Mouse (Mus musculus) left cerebral cortex, postnatal 10 days (tissue): ENCODE results near the gene Mybbp1a. TPM values are rescaled to one million over a fixed set of nuclear protein-coding genes. Genes with fewer than 3 reads are reported as not detected.
A peak's percentile ranks its signal among the peaks of the same experiment; 100 is the strongest.
"Not testable (repeated sequence)": the region's sequence is repeated elsewhere in the genome, so short reads cannot be mapped to it uniquely, and the experiment has no call there.

Source experiments
- DNase-seq, 2 experiments: peaks; one replicate each; pipeline ENCODE4 v3.0.0; 2021 to 2022; ENCODE audit warnings: low spot score in 2 of 2, mixed read lengths in 1 of 2; ENCODE audit errors: extremely low spot score in 1 of 2
- intact Hi-C: fragments of 180-260 bp; cut with DNase I; formaldehyde crosslinking; loops from one replicate; pipeline ENCODE4 v1.15.1; 2025
- total RNA-seq, 2 experiments: library from RNA; stranded (reverse); gene quantifications; 2 replicates each; pipeline ENCODE4 v1.2.3; 2021

Mybbp1a gene
- total RNA-seq, 2 experiments from 2014 or later: 52.8 to 55.9 TPM

- intact Hi-C loops: no loop called here
- peak in 1 of 2 experiments; percentile 35 for DNase-seq
These were observed 6.0 kb upstream of the Mybbp1a start, which contains the start of gene Ggt6 for GRCm38 (mm10) chr11:72434963-72435693. Gene Ggt6 (plus strand): TSS chr11:72435526.

GRCm38 (mm10) chr11:72435694-72436045 is 5.5 kb upstream of the Mybbp1a start:
- intact Hi-C loops: no loop called here
- peak in 1 of 2 experiments; percentile 33 for DNase-seq

- intact Hi-C loops: no loop called here
- DNase-seq: peak in 1 of 2 experiments; percentile 77
These were observed 4.9 kb upstream of the Mybbp1a start for GRCm38 (mm10) chr11:72436271-72436670.

GRCm38 (mm10) chr11:72436756-72437650 is 4.2 kb upstream of the Mybbp1a start:
- DNase-seq: peak in 1 of 2 experiments; percentile 37
- intact Hi-C loops: no loop called here

- intact Hi-C loops: no loop called here
- peak in 1 of 2 experiments; percentile 18 for DNase-seq
These were observed 2.7 kb upstream of the Mybbp1a start for GRCm38 (mm10) chr11:72438411-72438810.

- DNase-seq, intact Hi-C loops: not testable (repeated sequence)
These were observed 574 bp upstream of the Mybbp1a start for GRCm38 (mm10) chr11:72440597-72440964.

GRCm38 (mm10) chr11:72446311-72447105 is 5.4 kb downstream of the Mybbp1a start:
- intact Hi-C loops: loop anchor here (5.0 kb wide), 1 partner anchor 116 kb away; no protein-coding TSS in a partner anchor
- DNase-seq: peak in 1 of 2 experiments; percentile 59

GRCm38 (mm10) chr11:72447475-72447874 is 6.3 kb downstream of the Mybbp1a start:
- DNase-seq: peak in 1 of 2 experiments; percentile 40
- intact Hi-C loops: loop anchor here (5.0 kb wide), 1 partner anchor 115 kb away; no protein-coding TSS in a partner anchor

GRCm38 (mm10) chr11:72452140-72452665 is 11.0 kb downstream of the Mybbp1a start:
- DNase-seq: no peak
- intact Hi-C loops: no loop called here

- no peak for DNase-seq
- intact Hi-C loops: no loop called here
These were observed 12.2 kb downstream of the Mybbp1a start for GRCm38 (mm10) chr11:72453105-72453953.

- DNase-seq: peak in 1 of 2 experiments; percentile 61
- intact Hi-C loops: no loop called here
These were observed 14.5 kb downstream of the Mybbp1a start for GRCm38 (mm10) chr11:72455694-72456093.

GRCm38 (mm10) chr11:72457995-72458496 is 16.9 kb downstream of the Mybbp1a start:
- intact Hi-C loops: no loop called here

GRCm38 (mm10) chr11:72458502-72458901 is 17.3 kb downstream of the Mybbp1a start:
- intact Hi-C loops: no loop called here
- no peak for DNase-seq

More at GRCm38 (mm10) chr11:72457995-72458496, 16.9 kb downstream of the Mybbp1a start:
- DNase-seq: peak in 1 of 2 experiments; percentile 74

- peak in 1 of 2 experiments; percentile 59 for DNase-seq
- intact Hi-C loops: no loop called here
These were observed 20.4 kb downstream of the Mybbp1a start for GRCm38 (mm10) chr11:72461500-72461981.

GRCm38 (mm10) chr11:72464821-72465220 is 23.7 kb downstream of the Mybbp1a start:
- intact Hi-C loops: no loop called here
- DNase-seq: no peak

GRCm38 (mm10) chr11:72465978-72466693 is 25.0 kb downstream of the Mybbp1a start:
- intact Hi-C loops: no loop called here
- DNase-seq: no peak
